Mouse (Mus musculus): Measurements from ENCODE around the gene Scd4. TPM values are rescaled to one million over a fixed set of nuclear protein-coding genes. Genes with fewer than 3 reads are reported as not detected.
"Not testable (repeated sequence)": the region's sequence is repeated elsewhere in the genome, so short reads cannot be mapped to it uniquely, and the experiment has no call there.

Scd4 gene
- polyA plus RNA-seq, 1 experiment from 2014 or later: 0.11 TPM

DNA sequence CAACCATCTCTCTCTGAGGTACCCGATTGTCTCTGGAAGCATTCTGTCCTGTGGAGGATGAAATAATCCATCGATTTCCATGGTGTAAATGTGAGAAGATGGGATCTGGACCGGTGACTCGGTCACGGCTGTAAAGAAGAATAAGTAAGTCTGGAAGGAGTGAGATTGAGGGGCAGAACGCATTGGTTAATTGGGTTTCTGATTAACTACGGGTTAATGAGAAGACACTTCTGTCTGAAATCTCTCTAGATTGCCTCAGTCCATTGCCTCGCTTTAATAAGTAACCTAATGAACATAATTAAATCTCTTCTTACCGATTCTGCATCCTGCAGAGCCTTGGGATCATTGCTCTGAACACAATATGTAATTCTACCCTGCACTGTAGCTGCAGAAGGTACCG, 34.2 kb downstream of the Scd4 start:
- H3K4me3 ChIP-seq; H3K36me3 ChIP-seq; H3K27ac ChIP-seq (replicated peaks); H3K4me1 ChIP-seq; H3K4me2 ChIP-seq (replicated peaks); H3K9ac ChIP-seq (replicated peaks); ATAC-seq (ENCODE audit: low FRiP score, low read depth); H3K9me3 ChIP-seq; H3K27me3 ChIP-seq: not testable (repeated sequence)
- 80% methylated on average over 10 of the region's 10 CpGs for WGBS

GRCm38 (mm10) chr19:44369371-44369770, 36.5 kb downstream of the Scd4 start:
- no peak for ATAC-seq (ENCODE audit: low FRiP score, low read depth)
- WGBS: 62% methylated on average over 8 of the region's 8 CpGs

DNA sequence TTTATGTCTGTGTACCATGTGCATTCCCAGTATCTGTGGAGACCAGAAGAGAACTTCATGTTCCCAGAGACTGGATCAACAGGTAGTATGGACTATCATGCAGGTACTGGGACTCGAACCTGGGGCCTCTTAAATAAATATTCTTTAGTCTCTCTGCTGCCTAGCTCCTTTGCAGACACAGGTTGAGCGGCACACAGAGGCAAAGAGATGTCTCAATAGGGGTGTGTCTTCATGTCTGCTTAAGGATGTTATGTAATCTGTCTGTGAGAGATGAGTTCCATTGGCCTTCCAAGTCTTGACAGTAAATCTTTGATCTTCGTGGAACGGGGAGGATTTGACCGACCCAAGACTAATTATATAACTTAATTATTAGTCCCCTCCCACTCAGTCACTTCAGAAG, 37.3 kb downstream of the Scd4 start:
- ATAC-seq (ENCODE audit: low FRiP score, low read depth): no peak
- Histone ChIP-seq H3K27ac (replicated peaks) (no peak overlapping the region), H3K9ac (replicated peaks) (no peak overlapping the region), H3K4me1 (no peaks in the 10 kb centered on the region), H3K4me3 (no peak overlapping the region), H3K36me3 (no peaks in the 10 kb centered on the region), H3K27me3 (no peaks in the 10 kb centered on the region), H3K9me3 (no peaks in the 10 kb centered on the region), H3K4me2 (replicated peaks) (no peak overlapping the region)
- 80% methylated on average over 5 of the region's 5 CpGs for WGBS

More at GRCm38 (mm10) chr19:44369371-44369770, 36.5 kb downstream of the Scd4 start:
- Histone ChIP-seq H3K27me3 (no peaks in the 10 kb centered on the region), H3K36me3 (no peaks in the 10 kb centered on the region), H3K4me2 (replicated peaks) (no peak overlapping the region), H3K27ac (replicated peaks) (no peak overlapping the region), H3K9ac (replicated peaks) (no peak overlapping the region), H3K9me3 (no peaks in the 10 kb centered on the region), H3K4me3 (no peak overlapping the region), H3K4me1 (no peaks in the 10 kb centered on the region)

DNA sequence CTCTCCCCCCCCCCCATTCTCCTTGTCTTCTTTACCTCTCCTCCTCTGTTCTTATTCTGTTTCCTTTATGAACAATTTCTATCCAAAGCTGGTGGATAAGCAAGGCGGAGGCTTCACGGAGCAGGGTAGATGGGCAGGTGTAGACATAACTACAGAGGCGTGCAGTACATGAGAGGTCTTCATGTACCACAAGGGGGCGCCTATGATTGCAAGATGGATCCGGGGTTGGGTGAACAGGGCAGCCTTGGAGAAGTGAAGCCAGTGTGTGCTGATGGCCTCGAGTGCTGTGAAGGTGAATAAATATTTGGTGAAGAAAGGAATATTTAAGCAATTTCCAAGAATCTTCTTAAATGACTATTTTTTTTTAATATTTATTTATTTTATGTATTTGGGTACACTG, 40.1 kb downstream of the Scd4 start:
- H3K9me3 ChIP-seq: no peaks in the 10 kb centered on the region
- no peaks in the 10 kb centered on the region for H3K27me3 ChIP-seq
- H3K4me2 ChIP-seq (replicated peaks): no peak overlapping the region
- H3K9ac ChIP-seq (replicated peaks): no peak overlapping the region
- no peaks in the 10 kb centered on the region for H3K36me3 ChIP-seq
- WGBS: 28% methylated on average over 6 of the region's 6 CpGs
- ATAC-seq (ENCODE audit: low FRiP score, low read depth): peak; percentile 65; the same call in 1 of the 2 replicates
- H3K27ac ChIP-seq (replicated peaks): no peak overlapping the region
- H3K4me3 ChIP-seq: no peak overlapping the region
- H3K4me1 ChIP-seq: 0 out of 2 replicates have a peak, but pooled peaks cover 4% of the 10 kb centered on the region

DNA sequence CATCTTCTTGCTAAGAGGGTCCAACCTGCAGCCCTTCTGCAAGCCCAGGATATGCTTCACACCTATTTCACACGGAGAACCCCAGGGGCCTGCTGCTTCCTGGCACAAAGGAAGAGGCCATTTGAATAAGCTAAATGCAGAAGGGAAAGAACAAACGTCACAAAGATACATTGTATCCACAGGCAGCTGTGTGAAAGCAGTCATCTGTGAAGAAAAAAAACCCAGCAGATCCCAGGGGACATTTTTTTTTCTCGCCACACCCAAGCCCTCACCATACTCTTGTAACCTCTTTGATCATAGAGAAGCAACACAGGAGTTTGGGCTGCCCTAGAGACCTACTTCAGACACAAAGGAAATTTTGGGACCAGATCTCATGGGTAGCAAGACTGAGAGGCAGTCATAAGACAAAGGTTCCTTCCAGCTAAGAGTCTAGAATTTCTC, 43.6 kb downstream of the Scd4 start:
- WGBS: 21% methylated on average over 3 of the region's 3 CpGs

DNA sequence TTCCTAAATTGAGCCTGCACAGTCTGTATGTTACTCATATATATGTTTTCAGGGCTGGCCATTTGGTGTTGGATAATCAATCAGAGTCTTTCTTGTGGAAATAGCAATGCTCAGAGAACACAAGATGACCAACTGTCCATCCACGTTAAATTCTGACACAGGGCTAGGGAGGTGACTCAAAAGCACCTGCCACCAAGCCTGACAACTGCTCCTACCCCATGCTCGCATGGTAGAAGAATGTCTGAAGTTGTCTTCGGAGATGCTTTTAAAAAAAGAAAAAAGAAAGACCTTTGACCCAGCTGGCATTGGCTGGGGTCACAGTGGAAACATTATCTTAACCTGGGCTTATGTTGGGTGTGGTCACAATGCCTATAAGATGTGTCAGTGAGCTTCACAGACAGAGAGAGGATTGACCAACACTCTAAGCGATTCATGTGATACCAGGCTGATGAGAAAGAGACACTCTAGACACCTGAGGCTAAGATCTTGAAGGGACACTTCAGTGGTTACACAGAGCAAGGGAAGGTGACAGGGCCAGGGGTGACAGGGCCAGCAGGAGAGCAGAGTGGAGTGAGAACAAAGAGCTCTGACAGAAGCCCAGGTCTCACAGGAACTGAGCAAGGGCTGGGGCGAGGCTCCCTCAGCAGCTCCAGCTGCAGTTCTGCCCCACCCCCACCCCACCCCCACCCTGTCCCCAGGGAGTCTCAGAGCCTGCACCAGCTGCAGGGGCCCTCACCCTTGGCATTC, 44.9 kb downstream of the Scd4 start:
- H3K9ac ChIP-seq (replicated peaks): no peak overlapping the region
- H3K4me2 ChIP-seq (replicated peaks): no peak overlapping the region
- H3K4me3 ChIP-seq: no peak overlapping the region
- H3K9me3 ChIP-seq: no peaks in the 10 kb centered on the region
- H3K27ac ChIP-seq (replicated peaks): no peak overlapping the region
- H3K36me3 ChIP-seq: no peaks in the 10 kb centered on the region
- peaks cover 9% of the 10 kb centered on the region; the same call in 1 of the 2 replicates for H3K4me1 ChIP-seq
- 49% methylated on average over 5 of the region's 5 CpGs for WGBS
- ATAC-seq (ENCODE audit: low FRiP score, low read depth): no peak
- H3K27me3 ChIP-seq: no peaks in the 10 kb centered on the region

More for the DNA sequence above, 43.6 kb downstream of the Scd4 start:
- H3K27me3 ChIP-seq: no peaks in the 10 kb centered on the region
- no peak for ATAC-seq (ENCODE audit: low FRiP score, low read depth)
- 0 out of 2 replicates have a peak, but pooled peaks cover 4% of the 10 kb centered on the region for H3K4me1 ChIP-seq
- no peak overlapping the region for H3K4me2 ChIP-seq (replicated peaks)
- H3K4me3 ChIP-seq: no peak overlapping the region
- H3K9me3 ChIP-seq: no peaks in the 10 kb centered on the region
- no peaks in the 10 kb centered on the region for H3K36me3 ChIP-seq
- no peak overlapping the region for H3K9ac ChIP-seq (replicated peaks)
- no peak overlapping the region for H3K27ac ChIP-seq (replicated peaks)

DNA sequence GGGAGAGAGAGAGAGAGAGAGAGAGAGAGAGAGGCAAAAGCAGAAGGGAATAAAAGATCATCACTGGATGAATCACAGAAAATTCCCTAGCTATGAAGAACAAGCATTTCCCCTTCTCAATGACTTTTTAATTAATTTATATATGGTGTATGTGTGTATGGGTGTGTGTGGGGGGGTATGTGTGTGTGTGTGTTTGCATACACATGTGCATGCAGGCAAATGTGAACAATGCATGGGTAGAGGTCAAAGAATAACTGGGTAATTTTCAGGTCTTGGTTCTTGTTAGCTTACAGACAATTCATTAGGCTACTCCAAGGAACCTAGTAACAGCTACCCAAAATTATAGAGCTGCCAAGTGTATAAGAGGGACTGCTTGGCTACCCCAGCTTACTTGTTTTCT, 46.2 kb downstream of the Scd4 start:
- Histone ChIP-seq H3K4me1 (peaks cover 9% of the 10 kb centered on the region; the same call in 1 of the 2 replicates), H3K4me3 (no peak overlapping the region), H3K4me2 (replicated peaks) (no peak overlapping the region), H3K36me3 (no peaks in the 10 kb centered on the region), H3K9me3 (no peaks in the 10 kb centered on the region), H3K27ac (replicated peaks) (no peak overlapping the region), H3K27me3 (no peaks in the 10 kb centered on the region), H3K9ac (replicated peaks) (no peak overlapping the region)
- ATAC-seq (ENCODE audit: low FRiP score, low read depth): no peak

DNA sequence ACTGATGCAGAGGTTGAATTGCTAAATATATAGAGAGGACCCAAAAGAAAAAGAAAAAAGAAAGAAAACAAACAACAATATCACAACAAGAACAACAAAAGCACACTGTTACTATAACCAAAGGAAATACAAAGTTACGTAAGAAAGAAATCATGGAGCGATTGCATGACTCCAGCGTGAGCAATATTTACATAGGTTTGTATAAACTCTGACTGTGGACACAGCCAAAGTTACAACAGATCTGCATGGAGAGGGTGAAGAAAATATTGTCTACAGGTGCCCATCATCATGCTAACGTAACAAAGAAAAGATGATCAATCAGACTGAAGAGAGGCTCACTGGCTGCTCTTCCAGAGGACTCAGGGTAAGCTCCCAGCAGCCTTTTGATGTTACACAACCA, 47.2 kb downstream of the Scd4 start:
- Histone ChIP-seq H3K4me2 (replicated peaks) (no peak overlapping the region), H3K4me1 (peaks cover 9% of the 10 kb centered on the region; the same call in 1 of the 2 replicates), H3K4me3 (no peak overlapping the region), H3K27me3 (no peaks in the 10 kb centered on the region), H3K9me3 (no peaks in the 10 kb centered on the region), H3K9ac (replicated peaks) (no peak overlapping the region), H3K27ac (replicated peaks) (no peak overlapping the region), H3K36me3 (no peaks in the 10 kb centered on the region)
- 89% methylated on average over 4 of the region's 4 CpGs for WGBS
- no peak for ATAC-seq (ENCODE audit: low FRiP score, low read depth)

GRCm38 (mm10) chr19:44382682-44383321, 49.9 kb downstream of the Scd4 start:
- H3K4me1 ChIP-seq: peaks cover 6% of the 10 kb centered on the region
- no peak overlapping the region for H3K27ac ChIP-seq (replicated peaks)
- no peaks in the 10 kb centered on the region for H3K9me3 ChIP-seq
- H3K4me2 ChIP-seq (replicated peaks): no peak overlapping the region
- no peak overlapping the region for H3K9ac ChIP-seq (replicated peaks)
- ATAC-seq (ENCODE audit: low FRiP score, low read depth): no peak
- H3K27me3 ChIP-seq: no peaks in the 10 kb centered on the region
- H3K36me3 ChIP-seq: no peaks in the 10 kb centered on the region
- H3K4me3 ChIP-seq: no peak overlapping the region
- 83% methylated on average over 12 of the region's 12 CpGs for WGBS

- Histone ChIP-seq H3K27me3 (no peaks in the 10 kb centered on the region), H3K4me3 (no peak overlapping the region), H3K36me3 (no peaks in the 10 kb centered on the region), H3K9ac (replicated peaks) (no peak overlapping the region), H3K9me3 (no peaks in the 10 kb centered on the region), H3K4me1 (peaks cover 18% of the 10 kb centered on the region), H3K27ac (replicated peaks) (no peak overlapping the region), H3K4me2 (replicated peaks) (no peak overlapping the region)
- no peak for ATAC-seq (ENCODE audit: low FRiP score, low read depth)
- WGBS: 95% methylated on average over 6 of the region's 6 CpGs
These were observed 53.1 kb downstream of the Scd4 start for GRCm38 (mm10) chr19:44385887-44386498.

GRCm38 (mm10) chr19:44387089-44387671, 54.3 kb downstream of the Scd4 start:
- H3K4me1 ChIP-seq: peaks cover 18% of the 10 kb centered on the region
- no peaks in the 10 kb centered on the region for H3K27me3 ChIP-seq
- H3K9me3 ChIP-seq: no peaks in the 10 kb centered on the region
- no peak overlapping the region for H3K4me2 ChIP-seq (replicated peaks)
- H3K4me3 ChIP-seq: no peak overlapping the region
- no peak overlapping the region for H3K27ac ChIP-seq (replicated peaks)
- ATAC-seq (ENCODE audit: low FRiP score, low read depth): no peak
- no peak overlapping the region for H3K9ac ChIP-seq (replicated peaks)
- no peaks in the 10 kb centered on the region for H3K36me3 ChIP-seq
- WGBS: 94% methylated on average over 4 of the region's 4 CpGs
